Mouse (Mus musculus) frontal cortex, postnatal 10 days (tissue): Measurements from ENCODE around the gene Ftsj1.

Experiments used
- DNase-seq, 2 experiments: peaks; one replicate each; pipeline ENCODE4 v3.0.0; 2022; ENCODE audit warnings: low spot score in 2 of 2, mixed read lengths in 1 of 2

The Ftsj1 gene

GRCm38 (mm10) chrX:8252334-8253285 lies at the start of gene Ftsj1:
Gene Ftsj1, minus strand, starts transcription at chrX:8252406.
- peak; percentile 74 to 75 for DNase-seq

- no peak for DNase-seq
Measured at GRCm38 (mm10) chrX:8288621-8289020, 36.4 kb upstream of the Ftsj1 start.

- DNase-seq: no peak
Measured at GRCm38 (mm10) chrX:8274056-8274455, 21.9 kb upstream of the Ftsj1 start.

DNA sequence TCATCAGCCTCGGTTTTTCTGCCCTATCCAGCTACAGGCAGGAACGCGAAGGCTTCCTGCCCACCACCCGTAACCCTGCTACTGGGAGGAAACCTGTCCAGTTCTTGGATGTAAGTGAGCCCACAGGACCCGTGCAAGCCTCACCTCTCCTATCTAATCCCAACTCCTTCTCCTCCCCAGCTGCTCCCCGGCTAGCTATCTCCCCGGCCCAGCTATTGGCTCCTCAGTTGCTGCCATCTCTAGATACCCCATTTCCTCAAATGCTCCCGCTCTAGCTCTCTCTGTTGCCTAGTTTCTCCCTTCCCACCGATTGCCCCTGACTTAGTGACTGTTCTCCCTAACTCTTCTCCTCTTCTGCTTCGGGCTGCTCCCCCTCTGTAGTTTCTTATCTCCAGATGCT lies 19.8 kb upstream of the Ftsj1 start:
- no peak for DNase-seq

- no peak for DNase-seq
Measured at GRCm38 (mm10) chrX:8271083-8271820, 19.0 kb upstream of the Ftsj1 start, which contains the start of gene Slc38a5. Gene Slc38a5, plus strand, starts transcription at chrX:8271133.

DNA sequence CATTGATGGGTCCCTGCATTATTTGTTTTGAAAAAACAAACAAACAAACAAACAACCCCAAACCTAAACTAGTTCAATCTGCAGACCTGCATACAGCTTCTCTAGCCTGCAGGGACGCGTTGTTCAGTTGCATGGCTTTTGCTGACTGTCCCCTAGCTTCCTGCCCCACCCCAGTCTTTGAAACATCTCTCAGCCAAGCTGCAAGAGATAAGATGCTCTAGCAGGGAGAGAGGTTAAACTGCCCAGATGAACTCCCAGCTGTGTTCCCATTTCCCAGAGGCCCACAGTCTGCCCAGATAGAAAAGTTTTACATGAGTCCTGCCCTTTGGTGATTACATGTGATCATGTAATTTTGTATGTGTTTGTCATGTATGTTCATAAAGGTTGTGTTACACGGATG lies 12.0 kb upstream of the Ftsj1 start:
- no peak for DNase-seq

- no peak for DNase-seq
Measured at GRCm38 (mm10) chrX:8263156-8263804, 11.1 kb upstream of the Ftsj1 start.

- no peak for DNase-seq
Measured at GRCm38 (mm10) chrX:8259478-8259877, 7.3 kb upstream of the Ftsj1 start.

- DNase-seq: no peak
Measured at GRCm38 (mm10) chrX:8255807-8256206, 3.6 kb upstream of the Ftsj1 start.

DNA sequence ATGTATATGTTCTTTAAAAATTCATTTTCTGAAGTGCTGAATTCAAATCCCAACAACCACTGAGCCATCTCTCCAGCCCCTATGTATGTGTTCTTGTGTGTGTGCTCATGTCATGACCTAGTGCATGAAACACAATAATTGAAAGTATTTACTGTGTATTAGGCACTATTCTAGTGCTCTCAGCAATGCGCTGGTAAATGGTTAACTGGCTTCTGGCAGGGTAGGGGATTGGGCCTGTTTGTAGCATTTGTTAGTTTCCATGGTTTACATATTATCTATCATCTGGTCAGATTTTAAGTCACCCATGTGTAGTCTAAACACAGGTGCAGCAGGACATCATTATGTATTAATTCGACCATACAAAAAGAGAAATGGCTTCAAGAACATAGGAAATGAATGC lies 1.5 kb upstream of the Ftsj1 start:
- no peak for DNase-seq

DNA sequence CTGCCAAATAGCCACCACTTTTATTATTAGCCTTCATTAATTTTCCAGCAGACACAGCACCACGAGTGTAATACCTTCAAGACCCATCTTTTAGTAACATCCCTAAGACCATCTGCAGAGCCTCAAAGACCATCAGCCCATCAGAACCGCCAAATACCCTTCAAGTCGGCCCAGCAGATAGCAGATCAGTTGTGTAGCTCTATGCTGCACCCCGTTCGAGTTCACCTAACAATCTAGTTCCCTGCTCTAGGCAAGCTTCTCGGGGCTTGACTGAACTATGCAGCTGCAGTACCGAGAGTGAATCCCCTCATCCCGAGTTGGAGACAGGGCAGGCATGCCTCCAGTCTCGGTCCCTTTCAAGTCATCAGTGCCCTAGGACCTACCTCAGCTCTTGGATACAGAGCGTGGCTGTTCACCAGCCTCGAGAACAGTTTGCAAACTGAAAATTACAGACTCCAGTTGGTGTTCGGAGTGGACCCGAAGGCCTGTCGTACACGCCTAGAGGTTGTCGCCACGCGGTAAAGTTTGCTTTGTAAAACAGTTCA lies 345 bp downstream of the Ftsj1 start:
- no peak for DNase-seq

- no peak for DNase-seq
Measured at GRCm38 (mm10) chrX:8248542-8249120, 3.6 kb downstream of the Ftsj1 start.

GRCm38 (mm10) chrX:8247680-8248079 lies 4.5 kb downstream of the Ftsj1 start:
- DNase-seq: no peak

GRCm38 (mm10) chrX:8238804-8239395 lies 13.3 kb downstream of the Ftsj1 start:
- no peak for DNase-seq

DNA sequence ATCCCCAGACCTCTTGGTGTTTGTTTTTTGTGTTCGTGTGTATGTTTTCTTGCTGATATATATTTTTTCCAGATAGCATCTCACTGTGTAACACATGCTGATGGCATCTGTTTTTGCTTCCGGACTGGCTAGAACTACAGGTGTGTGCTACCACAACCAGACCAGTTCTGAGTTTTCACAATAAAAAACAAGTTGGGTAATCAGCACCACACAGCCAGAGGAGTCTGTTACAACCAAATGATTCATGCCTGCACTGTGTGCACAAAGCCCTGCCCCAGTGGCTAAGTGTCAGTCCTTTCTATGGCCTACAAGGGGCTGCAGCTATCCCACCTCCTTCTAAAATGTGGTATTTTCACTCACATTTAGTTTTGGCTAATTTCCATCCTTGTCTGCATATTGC lies 15.5 kb downstream of the Ftsj1 start:
- no peak for DNase-seq

DNA sequence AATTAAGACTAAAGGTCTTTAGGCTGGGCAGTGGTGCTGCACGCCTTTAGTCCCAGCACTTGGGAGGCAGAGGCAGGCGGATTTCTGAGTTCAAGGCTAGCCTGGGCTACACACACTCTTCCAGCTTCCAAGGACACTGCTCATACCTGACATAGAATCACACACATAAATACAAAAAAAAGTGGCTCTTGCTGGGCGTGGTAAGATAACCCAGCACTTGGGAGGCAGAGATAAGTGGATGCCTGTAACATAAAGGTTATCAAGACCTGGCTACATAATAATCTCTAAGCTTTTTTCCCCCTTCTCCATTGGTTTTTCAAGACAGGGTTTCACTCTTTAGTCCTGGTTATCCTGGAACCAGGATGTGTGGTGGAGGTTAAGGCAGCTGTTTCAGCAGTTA lies 18.6 kb downstream of the Ftsj1 start:
- DNase-seq: no peak

GRCm38 (mm10) chrX:8230272-8230671 lies 21.9 kb downstream of the Ftsj1 start:
- DNase-seq: no peak

DNA sequence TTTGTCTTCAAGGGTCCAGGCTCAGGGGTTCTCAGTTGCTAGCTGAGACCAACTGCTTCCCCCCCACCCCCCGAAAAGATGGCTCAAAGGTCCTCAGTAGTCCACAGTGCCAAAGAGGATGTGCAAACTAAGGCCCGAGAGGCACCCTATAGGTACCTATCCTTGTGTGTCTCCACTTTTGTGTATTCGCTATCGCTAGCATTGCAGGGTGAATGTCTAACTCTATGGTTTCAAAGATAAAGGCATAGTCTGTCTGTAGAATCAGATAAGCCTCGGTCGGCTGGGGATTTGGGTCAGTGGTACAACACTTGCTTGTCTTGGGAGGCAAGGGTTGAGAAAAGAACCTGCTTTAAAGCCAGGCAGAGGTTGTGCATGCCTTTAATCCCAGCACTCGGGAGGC lies 28.7 kb downstream of the Ftsj1 start:
- no peak for DNase-seq

DNA sequence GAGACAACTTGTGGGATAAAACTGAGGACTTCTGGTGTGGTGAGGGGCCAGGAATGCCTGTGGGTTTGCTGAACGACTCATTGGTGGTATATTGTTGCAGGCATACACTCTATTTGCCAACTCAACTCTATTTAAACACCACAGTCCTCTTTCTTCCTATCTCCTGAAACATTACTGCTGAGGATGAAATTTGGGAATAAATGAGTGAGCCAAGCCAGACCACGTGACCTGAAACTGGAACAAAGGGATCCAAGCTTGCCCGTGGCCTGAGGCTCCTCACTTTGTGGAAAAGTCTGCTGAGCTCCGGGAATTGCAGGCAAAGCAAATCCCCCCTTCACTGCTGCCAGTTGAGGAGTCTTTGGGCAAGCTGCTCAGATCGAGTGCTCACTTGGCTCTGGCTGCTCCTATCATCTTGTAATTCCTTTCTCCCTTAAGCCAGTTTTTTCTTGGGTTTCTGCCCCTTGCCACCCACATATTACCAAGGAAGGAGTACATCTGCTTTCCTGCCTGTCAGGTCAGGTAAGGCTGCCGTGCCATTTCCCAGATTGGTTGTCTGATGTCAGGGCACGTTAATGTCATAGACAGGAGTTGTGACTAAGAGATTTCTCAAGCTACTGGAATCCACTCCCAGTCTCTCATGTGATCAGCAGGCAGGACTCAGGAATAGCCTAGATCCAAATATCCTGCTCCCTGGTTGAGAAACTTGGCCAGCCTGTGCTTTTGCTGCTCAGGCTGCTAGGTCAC lies 29.4 kb downstream of the Ftsj1 start:
- no peak for DNase-seq

DNA sequence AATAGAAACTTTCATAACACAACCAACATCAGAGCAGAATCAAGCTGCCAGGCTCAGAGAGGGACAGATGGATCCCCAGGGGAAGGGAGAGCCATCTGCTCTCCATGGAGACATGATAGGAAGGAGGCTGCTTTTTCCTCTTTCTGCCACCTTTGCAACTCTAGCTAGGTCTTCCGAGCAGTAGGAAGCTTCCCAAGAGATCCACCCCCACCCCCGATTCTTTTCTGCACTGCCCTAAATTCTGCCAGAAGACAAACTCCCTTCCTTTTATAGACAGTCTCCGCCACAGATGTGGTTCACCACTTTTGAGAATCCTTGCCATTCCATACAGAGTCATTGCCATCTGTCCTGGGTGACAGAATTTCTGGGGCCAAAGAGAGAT lies 29.9 kb downstream of the Ftsj1 start:
- DNase-seq: peak in 1 of 2 experiments; percentile 22

- no peak for DNase-seq
Measured at GRCm38 (mm10) chrX:8219651-8220050, 32.6 kb downstream of the Ftsj1 start.
